10 mouse cellular contexts compared by ENCODE assay signal in the genomic region with DNA sequence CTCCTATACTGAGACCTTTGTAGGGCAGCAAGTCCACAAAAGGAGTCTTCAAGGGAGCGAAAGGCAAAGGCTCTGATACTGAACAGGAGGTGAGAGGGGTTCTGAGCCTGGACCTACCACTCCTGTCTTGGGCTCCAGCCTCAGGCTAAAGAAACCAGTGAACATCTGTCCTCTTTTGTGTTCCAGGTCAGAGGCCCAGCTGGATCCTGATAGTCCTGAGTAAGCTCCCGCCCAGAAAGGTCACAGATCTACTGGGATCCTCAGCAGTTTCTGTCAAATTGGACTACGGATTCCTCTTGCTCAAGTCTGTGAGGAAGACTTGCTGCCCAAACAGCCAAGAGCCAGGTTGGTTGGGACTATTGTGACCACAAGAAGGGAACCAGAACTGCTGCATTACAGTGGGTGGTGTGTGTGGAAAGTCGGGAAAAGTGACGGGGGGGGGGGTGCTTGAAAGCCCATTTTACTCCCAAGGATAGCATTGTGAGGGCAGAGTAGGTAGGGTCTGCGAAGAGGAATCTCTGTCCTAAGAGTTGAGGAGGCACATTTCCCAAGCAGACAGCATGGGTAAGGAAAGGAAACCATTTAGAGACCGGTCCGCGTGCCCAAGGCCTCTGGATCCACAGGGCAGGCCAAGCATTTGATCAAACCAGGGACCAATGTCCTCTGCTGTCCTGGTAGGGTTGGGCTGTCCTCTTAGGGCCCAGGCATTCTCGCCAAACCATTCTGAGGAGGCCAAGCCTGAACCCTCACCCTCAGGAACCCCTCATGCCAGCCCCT. TPM values are rescaled to one million over a fixed set of nuclear protein-coding genes. Genes with fewer than 3 reads are reported as not detected.
DNase-seq lines count a peak whose midpoint lies in the region; ATAC-seq lines count a peak whose summit lies in the region.
"Had no signal": no experiment of that assay in that cellular context is flagged by ENCODE, and none has a peak within 500 bp of the region (broad histone marks: within the 10 kb centered on the region; RNA-seq: fewer than 3 reads in every experiment).

No protein-coding gene starts in this region.

- peaks cover 36% of the 10 kb centered on the region for H3K4me1 ChIP-seq in heart, embryonic 13.5 days
- peaks cover 10% of the 10 kb centered on the region; the same call in 1 of the 2 replicates for H3K4me1 ChIP-seq in embryonic facial prominence, embryonic 11.5 days (ENCODE audit: control insufficient read depth, insufficient read depth, low read length)
- H3K4me1 ChIP-seq in hindbrain, embryonic 13.5 days (replicated peaks), result peaks cover 42% of the 10 kb centered on the region
- H3K4me1 ChIP-seq in midbrain, embryonic 13.5 days (replicated peaks), result peaks cover 35% of the 10 kb centered on the region

- H3K27me3 ChIP-seq in heart, embryonic 13.5 days (replicated peaks), result peaks cover 95% of the 10 kb centered on the region
- H3K27me3 ChIP-seq in embryonic facial prominence, embryonic 11.5 days (ENCODE audit: control insufficient read depth, insufficient read depth, low read length), result peaks cover 70% of the 10 kb centered on the region
- H3K27me3 ChIP-seq in hindbrain, embryonic 13.5 days, result peaks cover 99% of the 10 kb centered on the region
- H3K27me3 ChIP-seq in midbrain, embryonic 13.5 days, result peaks cover 90% of the 10 kb centered on the region

- no peaks in the 10 kb centered on the region for H3K9me3 ChIP-seq in heart, embryonic 13.5 days
- no peaks in the 10 kb centered on the region for H3K9me3 ChIP-seq in embryonic facial prominence, embryonic 11.5 days (replicated peaks; ENCODE audit: control insufficient read depth, low read length)
- H3K9me3 ChIP-seq in hindbrain, embryonic 13.5 days, result no peaks in the 10 kb centered on the region
- no peaks in the 10 kb centered on the region for H3K9me3 ChIP-seq in midbrain, embryonic 13.5 days

- peak overlapping the region; percentile 66 for H3K4me3 ChIP-seq in heart, embryonic 13.5 days
- H3K4me3 ChIP-seq in embryonic facial prominence, embryonic 11.5 days (ENCODE audit: low read depth, low read length), result peak overlapping the region; percentile 47
- peak overlapping the region; percentile 48 for H3K4me3 ChIP-seq in hindbrain, embryonic 13.5 days
- H3K4me3 ChIP-seq in midbrain, embryonic 13.5 days (replicated peaks), result peak overlapping the region; percentile 44

- H3K9ac ChIP-seq in heart, embryonic 13.5 days, result peak overlapping the region; percentile 93
- H3K9ac ChIP-seq in embryonic facial prominence, embryonic 11.5 days (replicated peaks; ENCODE audit: low read length), result no peak overlapping the region
- peak overlapping the region; percentile 67 for H3K9ac ChIP-seq in hindbrain, embryonic 13.5 days
- no peak overlapping the region; the same call in 1 of the 2 replicates for H3K9ac ChIP-seq in midbrain, embryonic 13.5 days (replicated peaks)

- WGBS in heart, embryonic 13.5 days, result 15% methylated on average over 10 of the region's 10 CpGs
- 10% methylated on average over 10 of the region's 10 CpGs for WGBS in embryonic facial prominence, embryonic 11.5 days
- WGBS in hindbrain, embryonic 13.5 days, result 11% methylated on average over 10 of the region's 10 CpGs
- 10% methylated on average over 10 of the region's 10 CpGs for WGBS in midbrain, embryonic 13.5 days

- peak overlapping the region; percentile 78 for H3K4me2 ChIP-seq in heart, embryonic 13.5 days
- H3K4me2 ChIP-seq in embryonic facial prominence, embryonic 11.5 days (ENCODE audit: low read depth, low read length), result peak overlapping the region; percentile 90
- H3K4me2 ChIP-seq in hindbrain, embryonic 13.5 days, result peak overlapping the region; percentile 74
- peak overlapping the region; percentile 72 for H3K4me2 ChIP-seq in midbrain, embryonic 13.5 days (replicated peaks)

- ATAC-seq in heart, embryonic 13.5 days (ENCODE audit: extremely low read depth, insufficient number of reproducible peaks, low FRiP score, low TSS enrichment), result no peak
- no peak for ATAC-seq in embryonic facial prominence, embryonic 11.5 days (replicated peaks; ENCODE audit: insufficient number of reproducible peaks, low FRiP score, low TSS enrichment, low read depth)
- no peak; the same call in 1 of the 2 replicates for ATAC-seq in hindbrain, embryonic 13.5 days (ENCODE audit: low FRiP score)
- no peak for ATAC-seq in midbrain, embryonic 13.5 days
- no peak for ATAC-seq in CD4-positive, CD25-positive, alpha-beta regulatory T cell, adult 4 months

- H3K36me3 ChIP-seq in heart, embryonic 13.5 days, result no peaks in the 10 kb centered on the region
- H3K36me3 ChIP-seq in embryonic facial prominence, embryonic 11.5 days (replicated peaks; ENCODE audit: control insufficient read depth, insufficient read depth, low read depth, low read length), result no peaks in the 10 kb centered on the region
- no peaks in the 10 kb centered on the region for H3K36me3 ChIP-seq in hindbrain, embryonic 13.5 days
- H3K36me3 ChIP-seq in midbrain, embryonic 13.5 days, result no peaks in the 10 kb centered on the region

- H3K27ac ChIP-seq in heart, embryonic 13.5 days (replicated peaks), result peak overlapping the region; percentile 93
- H3K27ac ChIP-seq in embryonic facial prominence, embryonic 11.5 days (replicated peaks; ENCODE audit: low read depth, low read length), result no peak overlapping the region
- peak overlapping the region; percentile 52; the same call in 1 of the 2 replicates for H3K27ac ChIP-seq in hindbrain, embryonic 13.5 days
- H3K27ac ChIP-seq in midbrain, embryonic 13.5 days, result no peak overlapping the region

- DNase-seq in heart, adult 9 months (ENCODE audit: low spot score in 2 of 2), result no peak
- DNase-seq in embryonic facial prominence, embryonic 11.5 days (ENCODE audit: low spot score), result no peak
- no peak for DNase-seq in thymus, postnatal 25 days
- DNase-seq in frontal cortex, postnatal 36 days (ENCODE audit: low spot score in 2 of 2), result no peak

RNA-seq across cellular contexts. Expression of a gene that starts 0.5 kb away (rescaled TPM):
- polyA plus RNA-seq in heart, embryonic 13.5 days (2015; fragmentation: Nextera tagmentation; extraction: Ambion mirVana), result 45.9 and 50.1 TPM in 2 replicates
- 2.1 and 2.8 TPM in 2 replicates for polyA plus RNA-seq in embryonic facial prominence, embryonic 11.5 days (2014; fragmentation: Nextera tagmentation; extraction: Ambion mirVana)
- polyA plus RNA-seq in hindbrain, embryonic 13.5 days (2015; fragmentation: Nextera tagmentation; extraction: Ambion mirVana), result 5.8 and 7.3 TPM in 2 replicates
- 1.2 and 1.5 TPM in 2 replicates for polyA plus RNA-seq in midbrain, embryonic 13.5 days (2015; fragmentation: Nextera tagmentation; extraction: Ambion mirVana)
- polyA plus RNA-seq in CD4-positive, CD25-positive, alpha-beta regulatory T cell, adult 4 months (2017; shearing (Covaris generic)), result not detected
- polyA plus RNA-seq: C2C12; cortical plate, adult 2 months had no signal

Comparison
In these comparisons a context has a peak if more than half of its experiments do, and no peak if none do; other contexts are left out.
1. H3K27ac ChIP-seq: peak in heart, embryonic 13.5 days (single experiment) and hindbrain, embryonic 13.5 days (single experiment); none in embryonic facial prominence, embryonic 11.5 days (single experiment) and midbrain, embryonic 13.5 days (single experiment).
2. H3K9ac ChIP-seq: peak in heart, embryonic 13.5 days (single experiment) and hindbrain, embryonic 13.5 days (single experiment); none in embryonic facial prominence, embryonic 11.5 days (single experiment) and midbrain, embryonic 13.5 days (single experiment).
3. Peak in every context shown above with its lines, with median percentiles within 50 percentile points of each other: H3K4me2 ChIP-seq and H3K4me3 ChIP-seq.